Mouse (Mus musculus) large intestine, adult 2 months (tissue): ENCODE results near the gene Lingo3. TPM values are rescaled to one million over a fixed set of nuclear protein-coding genes. Genes with fewer than 3 reads are reported as not detected.
"Not testable (repeated sequence)": the region's sequence is repeated elsewhere in the genome, so short reads cannot be mapped to it uniquely, and the experiment has no call there.

Source experiments
- DNase-seq: peaks from one replicate; pipeline ENCODE4 v3.0.0-alpha.2; 2012; ENCODE audit warnings: low read depth, low spot score
- WGBS: fragments of 180-500 bp; shearing (Covaris S2); methylation state at CpG from one replicate; pipeline ENCODE4 v1.1.7; 2018; 5-methylcytosine and 5-hydroxymethylcytosine counted together
- polyA plus RNA-seq: library from polyadenylated mRNA; depleted of rRNA; stranded (reverse); fragments of >200 nt; gene quantifications from 2 replicates; pipeline ENCODE4 v1.2.3, GENCODE M21; 2012

Gene Lingo3
- polyA plus RNA-seq, 1 experiment = 0.05 TPM

DNA sequence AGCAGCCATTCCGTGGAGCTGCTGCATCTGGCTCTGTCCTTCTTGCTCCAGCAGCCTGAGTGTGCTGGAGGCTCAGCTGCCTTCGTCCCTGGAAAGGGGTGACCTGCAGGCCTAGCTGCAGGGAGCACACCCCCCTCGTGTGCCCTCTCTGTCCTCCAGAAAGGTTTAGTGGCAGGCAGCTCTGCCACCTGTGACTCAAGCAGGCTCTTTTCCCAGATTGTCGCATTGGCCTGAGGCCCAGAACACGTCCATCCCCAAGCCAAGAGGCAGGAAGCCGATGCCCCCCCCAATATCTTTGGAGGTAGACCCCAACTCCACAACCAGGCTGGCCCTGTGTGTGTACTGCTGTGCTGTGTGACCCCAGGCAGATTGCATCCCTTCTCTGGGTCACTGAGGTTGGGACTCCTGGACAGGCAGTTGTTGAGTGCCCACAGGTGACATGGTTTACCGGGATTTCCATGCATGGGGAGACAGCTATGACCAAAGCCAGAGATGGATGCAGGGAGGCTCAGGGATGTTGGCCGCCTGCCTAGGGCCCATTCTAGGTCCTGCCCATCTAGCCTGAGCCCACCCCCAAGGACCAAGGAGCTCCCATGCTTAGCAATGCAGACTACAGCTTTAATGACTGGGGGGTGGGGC lies 1.3 kb upstream of the Lingo3 start:
- WGBS = 75% methylated on average over 8 of the region's 8 CpGs
- DNase-seq = no peak

DNA sequence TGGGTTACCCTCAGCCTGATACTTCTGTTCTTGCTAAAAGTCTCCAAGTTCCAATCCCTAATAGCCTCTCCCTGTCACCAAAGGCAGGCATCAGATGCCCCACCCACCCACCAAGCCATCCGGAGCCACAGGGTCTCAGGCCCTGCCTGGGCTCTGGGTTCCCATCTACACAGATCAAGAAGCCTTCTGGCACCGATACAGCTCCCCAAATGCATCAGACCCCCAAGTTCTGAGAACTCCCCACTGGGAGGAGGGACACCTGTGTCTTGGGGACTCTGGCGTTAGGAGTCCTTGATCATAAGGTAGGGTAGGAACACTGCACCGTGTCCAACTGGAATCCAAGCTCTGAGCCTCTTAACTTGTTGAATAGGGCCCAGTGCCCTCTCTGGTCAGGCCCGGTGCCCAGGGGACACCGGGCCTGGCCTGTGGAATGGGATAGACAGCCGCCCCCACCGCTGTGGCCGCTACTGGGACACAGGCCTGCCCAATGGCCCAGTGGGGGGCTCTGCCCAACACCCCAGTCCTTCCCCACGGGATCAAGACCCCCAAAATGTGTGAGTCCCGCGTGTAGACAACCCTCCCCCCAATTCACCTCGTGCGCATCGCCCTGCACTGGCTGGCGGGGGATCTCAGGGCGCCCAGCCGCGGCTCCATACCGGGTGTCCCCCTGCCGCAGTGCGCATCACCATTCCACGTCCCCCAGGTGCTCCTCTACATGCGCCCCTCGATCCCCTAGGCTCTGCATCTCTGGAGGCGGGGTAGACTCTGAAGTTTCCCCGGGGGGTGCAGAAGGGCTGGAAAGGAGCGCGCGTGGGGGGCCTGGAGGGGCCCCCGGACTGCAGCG lies 530 bp downstream of the Lingo3 start:
- 11% methylated on average over 32 of the region's 32 CpGs for WGBS

DNA sequence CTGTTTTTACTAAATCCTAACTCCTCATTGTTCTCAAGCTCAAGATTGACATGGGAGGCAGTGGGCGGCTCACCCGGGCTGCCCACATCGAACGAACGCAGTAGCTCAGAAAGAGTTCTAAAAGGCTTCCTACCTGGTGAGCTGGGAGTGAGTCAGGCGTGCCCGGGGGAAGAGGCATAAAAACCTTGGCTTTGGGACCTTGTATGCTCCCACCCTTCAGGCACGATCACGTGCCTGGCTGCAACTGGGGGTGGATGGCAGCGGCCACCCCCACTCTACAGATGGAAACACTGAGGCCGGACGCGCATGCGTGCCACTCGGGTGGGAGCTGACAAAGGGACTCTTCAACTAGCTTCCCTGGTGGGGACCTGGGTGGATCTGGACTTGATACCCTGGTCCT lies 1.5 kb downstream of the Lingo3 start:
- 78% methylated on average over 15 of the region's 15 CpGs for WGBS
- DNase-seq = no peak

More for the DNA sequence above, 530 bp downstream of the Lingo3 start:
- DNase-seq = no peak

DNA sequence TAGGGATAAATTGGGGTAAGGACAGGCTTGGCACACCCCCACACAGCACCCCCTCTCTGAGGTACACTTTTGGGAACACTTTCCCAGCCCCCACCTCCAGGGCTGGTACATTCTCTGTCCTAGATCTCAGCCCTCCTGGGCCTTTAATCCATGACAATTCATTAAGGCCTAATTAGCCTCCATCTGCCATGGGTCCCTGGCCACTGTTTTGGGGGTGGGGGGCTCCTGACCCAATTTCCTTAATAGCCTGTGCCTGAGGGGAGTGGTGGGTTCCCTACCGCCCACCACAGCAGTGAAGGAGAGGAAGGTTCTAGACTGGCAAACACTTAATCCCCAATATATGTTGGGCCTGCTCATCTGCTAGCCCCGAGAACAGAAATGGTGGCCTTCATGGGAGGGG lies 2.2 kb downstream of the Lingo3 start:
- 82% methylated on average over 2 of the region's 2 CpGs for WGBS
- DNase-seq = no peak

DNA sequence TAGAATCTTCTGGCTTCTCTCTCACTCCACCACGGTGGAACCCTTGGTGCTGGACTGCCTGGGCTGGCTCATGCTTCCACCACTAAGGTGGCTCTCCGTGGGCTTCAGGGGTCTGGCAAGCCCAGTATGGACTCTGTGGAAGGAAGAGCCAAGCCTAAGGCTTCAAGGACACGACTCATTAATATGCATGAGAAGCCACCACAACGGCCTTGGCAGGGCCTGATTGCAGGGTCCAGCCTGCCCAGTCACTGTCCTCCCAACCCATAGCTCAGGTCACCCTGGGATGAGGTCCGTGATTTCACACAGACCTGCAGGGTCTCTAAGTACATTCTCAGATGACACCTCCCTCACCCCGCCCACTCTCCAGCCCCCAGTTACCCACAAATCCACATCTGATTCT lies 4.0 kb downstream of the Lingo3 start:
- whole genome bisulfite sequencing = 52% methylated on average over 6 of the region's 6 CpGs
- DNase-seq = no peak

DNA sequence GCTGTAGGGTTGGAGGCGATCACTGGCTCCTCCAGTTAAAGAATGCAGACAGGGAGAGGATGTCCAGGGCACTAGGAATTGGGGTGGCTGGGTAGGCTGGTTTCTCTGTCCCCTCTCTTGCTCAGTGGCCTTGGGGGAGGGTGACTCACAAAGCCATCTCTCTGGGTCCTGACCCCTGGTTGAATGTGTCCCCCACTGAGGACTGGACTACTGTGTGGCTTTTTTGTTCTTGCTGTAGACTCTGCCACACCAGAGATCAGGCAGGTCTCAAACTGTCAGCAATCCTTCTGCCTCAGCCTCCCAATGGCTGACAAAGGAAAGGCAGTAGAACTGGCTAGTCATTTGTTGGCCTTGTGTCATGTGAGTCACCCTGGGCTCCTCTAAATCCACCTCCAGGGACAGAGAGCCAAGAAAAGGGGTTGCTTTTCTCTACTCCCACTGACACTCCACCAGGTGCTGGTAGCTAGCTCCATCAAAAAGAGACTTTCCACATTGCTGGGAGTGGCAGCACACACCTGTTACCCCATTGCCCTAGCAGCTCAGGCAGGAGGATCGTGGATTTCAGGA lies 5.4 kb downstream of the Lingo3 start:
- 43% methylated on average over 2 of the region's 2 CpGs for WGBS

DNA sequence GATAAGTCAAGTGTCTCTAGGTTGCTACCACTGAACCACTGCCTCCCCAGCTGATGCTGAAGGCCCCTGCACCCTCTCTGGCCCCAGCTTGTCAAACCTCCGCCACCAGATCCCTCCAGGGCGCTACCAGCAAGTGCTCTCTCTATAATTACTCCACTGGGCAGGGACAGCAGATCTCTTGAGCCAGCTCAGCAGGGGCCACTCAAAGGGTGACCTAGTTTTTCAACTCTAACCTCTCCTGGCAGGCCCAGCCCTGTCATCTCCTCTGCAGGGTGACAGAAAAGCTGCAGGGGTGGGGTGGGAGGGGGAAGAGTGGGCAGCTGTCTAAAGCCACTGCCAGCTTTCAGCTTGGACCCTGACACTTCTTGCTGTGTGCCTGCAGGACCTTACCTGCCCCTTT lies 6.0 kb downstream of the Lingo3 start:
- no peak for DNase-seq
- 29% methylated on average over 2 of the region's 2 CpGs for WGBS

More for the DNA sequence above, 5.4 kb downstream of the Lingo3 start:
- no peak for DNase-seq

DNA sequence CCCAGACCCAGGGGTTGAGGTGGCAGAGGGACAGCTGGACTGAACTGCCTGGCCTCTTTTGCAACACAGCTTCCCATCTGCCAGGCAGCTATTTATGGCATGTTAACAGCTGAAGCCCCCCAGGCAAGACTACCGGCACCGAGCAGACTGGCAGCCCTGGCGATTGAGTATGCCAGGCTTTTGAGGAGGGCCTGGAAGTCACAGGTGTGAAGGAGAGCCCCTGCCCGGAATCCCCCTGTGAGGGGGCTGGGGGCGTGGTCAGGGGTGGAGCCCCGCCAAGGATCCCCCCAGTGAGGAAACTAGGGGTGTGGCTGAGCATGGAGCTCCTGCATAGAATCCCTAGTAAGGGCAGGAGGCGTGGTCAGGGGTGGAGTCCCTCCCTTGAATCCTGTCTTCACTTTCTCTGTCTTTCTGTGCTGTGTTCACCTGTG lies 6.9 kb downstream of the Lingo3 start:
- DNase-seq = no peak
- WGBS = 43% methylated on average over 7 of the region's 7 CpGs

DNA sequence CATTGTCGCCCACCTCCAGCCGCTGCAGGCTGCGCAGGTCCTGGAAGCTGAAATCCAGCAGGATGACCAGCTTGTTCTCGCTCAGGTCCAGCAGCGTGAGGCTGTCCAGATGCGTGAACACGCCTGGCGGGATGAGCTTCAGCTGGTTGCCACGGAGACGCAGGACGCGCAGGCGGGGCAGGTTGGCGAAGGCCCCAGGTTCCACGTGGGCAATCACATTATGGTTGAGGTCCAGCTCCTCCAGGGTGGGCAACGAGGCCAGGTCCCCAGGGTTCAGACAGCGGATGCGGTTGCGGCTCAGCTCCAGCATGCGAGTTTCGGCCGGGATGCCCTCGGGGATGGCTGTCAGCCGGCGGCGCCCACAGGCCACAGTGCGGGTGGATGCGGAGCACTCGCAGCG lies 8.2 kb downstream of the Lingo3 start:
- WGBS = 50% methylated on average over 30 of the region's 30 CpGs
- DNase-seq = no peak

DNA sequence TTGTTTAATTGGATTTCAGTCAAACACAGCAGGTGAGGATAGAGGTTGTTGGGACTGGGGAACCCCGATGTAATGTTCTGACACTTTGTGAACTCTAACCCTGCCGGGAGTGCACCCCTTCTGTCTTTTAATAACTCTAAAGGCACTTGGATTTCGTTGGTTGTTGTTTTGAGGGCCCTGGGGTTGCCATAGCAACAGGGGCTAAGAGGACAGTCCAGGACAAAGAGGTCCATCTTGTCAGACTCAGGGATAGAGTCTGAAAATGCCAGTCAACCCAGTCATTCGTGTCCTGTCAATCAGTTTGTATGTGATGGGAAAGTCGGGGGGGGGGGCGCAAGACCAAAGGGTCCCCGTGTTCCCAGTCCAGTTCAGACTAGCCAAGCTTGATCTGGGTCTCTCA lies 11.0 kb downstream of the Lingo3 start:
- WGBS = 58% methylated on average over 7 of the region's 7 CpGs
- DNase-seq = no peak

DNA sequence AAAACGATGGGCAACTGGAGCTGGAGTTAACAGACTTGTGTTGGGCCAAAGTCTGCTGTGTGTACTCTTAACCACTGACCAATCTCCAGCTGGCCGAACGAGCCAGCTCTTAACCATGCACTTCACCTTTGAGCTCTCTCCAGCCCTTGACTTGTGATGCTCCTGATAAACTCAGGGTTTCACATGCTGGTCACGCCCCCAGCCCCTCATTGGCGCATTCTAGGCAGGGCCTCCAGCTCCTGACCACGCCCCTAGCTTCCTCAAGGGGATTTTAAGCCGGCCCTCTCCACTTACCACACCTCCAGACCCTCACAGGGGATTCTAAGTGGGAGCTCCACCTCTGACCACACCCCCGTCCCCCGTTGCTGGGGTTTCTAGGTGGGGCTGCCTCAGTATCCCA lies 12.7 kb downstream of the Lingo3 start:
- no peak for DNase-seq
- 20% methylated on average over 9 of the region's 9 CpGs for WGBS

DNA sequence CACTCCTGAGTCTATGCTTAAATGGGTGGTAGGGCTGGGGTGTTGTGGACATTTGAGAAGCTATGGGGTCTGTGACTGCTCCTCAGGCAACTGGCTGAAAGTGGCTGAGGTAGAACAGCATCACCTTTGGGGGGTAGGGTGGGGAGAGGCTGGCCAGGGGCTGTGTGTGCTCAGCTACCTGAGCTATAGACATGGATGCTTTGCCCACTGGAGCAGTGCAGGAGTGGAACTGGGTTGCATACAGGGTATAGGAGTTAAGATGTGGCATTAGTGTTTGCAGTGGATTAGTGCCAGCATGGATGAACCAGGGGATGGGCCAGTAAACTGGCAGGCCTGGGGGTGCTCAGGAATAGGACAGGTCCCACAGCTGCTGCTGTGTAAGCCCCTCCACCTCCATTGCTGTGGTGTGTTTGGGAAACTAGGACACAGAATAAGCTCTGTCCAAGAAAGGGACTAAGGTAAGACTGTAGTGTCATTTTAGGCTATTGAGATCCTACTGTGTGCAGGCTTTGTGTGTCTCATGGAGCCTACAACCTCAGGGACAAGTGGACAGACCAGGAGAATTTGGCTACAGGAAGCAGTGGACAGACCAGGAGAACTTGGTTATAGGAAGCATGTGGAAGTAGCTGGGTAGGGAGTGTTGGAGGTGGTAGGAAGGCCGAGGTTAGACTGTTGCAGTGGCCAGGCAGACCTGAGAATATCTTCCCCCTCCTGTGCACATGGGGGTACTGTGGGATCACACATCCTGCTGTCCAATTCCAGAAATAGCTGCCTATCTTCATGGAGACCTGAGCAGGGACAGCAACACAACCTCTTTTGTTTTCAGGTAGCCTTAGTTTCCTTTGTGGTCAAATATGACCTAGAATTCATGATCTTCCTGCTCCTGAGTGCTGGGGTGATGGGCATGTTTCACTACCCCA lies 14.2 kb downstream of the Lingo3 start:
- 38% methylated on average over 1 of the region's 1 CpGs for WGBS
- no peak for DNase-seq

DNA sequence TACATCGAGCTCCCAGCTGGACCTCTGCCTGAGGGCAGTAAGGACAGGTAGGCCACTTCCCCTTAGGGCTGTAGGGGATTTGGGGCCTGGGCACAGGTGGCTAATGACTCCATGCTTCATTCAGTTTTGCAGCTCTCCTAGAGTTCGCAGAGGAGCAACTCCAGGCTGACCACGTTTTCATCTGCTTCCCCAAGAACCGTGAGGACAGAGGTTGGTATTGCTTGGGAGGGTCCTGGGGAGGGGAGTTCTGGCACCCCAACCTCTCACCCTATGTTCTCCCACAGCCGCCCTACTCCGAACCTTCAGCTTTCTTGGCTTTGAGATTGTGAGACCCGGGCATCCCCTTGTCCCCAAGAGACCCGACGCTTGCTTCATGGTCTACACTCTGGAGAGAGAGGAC lies 15.3 kb downstream of the Lingo3 start:
- not testable (repeated sequence) for DNase-seq
- WGBS = 48% methylated on average over 9 of the region's 9 CpGs

DNA sequence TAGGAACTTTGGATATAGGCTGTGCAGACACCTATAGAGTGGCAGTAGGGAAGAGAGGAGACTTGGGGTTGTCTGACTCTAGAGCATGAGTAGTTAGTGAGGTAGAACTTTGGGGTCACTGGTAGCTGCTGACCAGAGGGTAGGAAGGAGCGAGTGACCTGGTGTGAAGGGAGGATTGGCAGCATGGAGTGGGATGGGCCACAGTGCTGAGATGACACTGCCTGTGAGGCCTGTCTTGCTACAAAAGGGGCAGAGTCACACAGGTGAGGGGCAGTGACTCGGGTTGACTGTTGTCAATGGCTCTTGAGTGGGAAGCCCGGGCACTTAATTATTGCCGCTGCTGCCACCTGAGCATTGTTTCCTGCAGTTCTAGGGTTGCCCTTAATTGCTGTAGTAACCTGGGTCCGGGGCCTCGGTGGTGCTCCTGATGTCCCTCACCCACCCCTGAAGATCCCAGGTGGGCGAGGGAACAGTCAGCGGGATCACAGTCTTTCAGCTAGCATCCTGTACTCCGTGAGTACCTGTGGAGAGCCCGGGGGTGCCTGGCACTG lies 15.9 kb downstream of the Lingo3 start:
- no peak for DNase-seq

DNA sequence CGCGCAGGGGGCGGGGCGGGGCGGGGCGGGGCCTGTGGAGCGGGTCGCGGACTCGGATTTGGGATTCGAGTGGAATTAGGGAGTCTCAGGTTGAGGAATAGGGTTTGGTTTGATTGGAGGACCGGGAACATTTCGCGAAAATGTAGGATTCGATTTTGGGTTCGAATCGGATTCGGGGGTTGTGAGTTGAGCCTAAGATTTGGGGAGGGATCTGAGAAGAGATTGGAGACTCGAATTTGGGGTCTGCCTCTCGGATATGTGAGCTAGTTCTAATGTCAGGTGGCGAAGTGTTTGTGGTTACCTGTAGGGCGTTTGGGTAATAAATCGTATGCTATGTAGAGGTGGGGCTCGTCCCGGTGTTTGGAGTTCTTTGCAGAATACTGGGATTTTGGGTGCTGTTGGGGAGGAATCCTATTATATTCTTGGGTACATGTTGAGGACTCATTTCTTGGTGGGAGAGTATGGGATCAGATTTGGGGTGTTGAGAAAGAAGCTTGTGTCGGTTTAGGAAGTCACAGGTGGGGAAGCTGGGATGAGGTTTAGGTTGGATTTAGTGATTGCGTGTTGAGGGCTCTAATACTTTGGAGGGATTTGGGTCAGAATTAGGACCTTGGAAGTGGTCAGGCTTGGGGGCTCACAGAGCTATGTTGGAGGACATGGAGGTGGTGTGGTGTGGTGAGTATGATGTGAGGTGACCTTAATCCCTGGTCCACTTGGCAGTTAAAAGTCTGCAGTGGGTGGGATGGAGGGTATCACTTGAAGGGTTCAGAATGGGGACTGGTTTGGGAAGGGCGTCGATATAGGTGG lies 16.6 kb downstream of the Lingo3 start:
- WGBS = 2% methylated on average over 29 of the region's 29 CpGs
- DNase-seq = no peak

More for the DNA sequence above, 15.9 kb downstream of the Lingo3 start:
- 32% methylated on average over 10 of the region's 10 CpGs for WGBS

DNA sequence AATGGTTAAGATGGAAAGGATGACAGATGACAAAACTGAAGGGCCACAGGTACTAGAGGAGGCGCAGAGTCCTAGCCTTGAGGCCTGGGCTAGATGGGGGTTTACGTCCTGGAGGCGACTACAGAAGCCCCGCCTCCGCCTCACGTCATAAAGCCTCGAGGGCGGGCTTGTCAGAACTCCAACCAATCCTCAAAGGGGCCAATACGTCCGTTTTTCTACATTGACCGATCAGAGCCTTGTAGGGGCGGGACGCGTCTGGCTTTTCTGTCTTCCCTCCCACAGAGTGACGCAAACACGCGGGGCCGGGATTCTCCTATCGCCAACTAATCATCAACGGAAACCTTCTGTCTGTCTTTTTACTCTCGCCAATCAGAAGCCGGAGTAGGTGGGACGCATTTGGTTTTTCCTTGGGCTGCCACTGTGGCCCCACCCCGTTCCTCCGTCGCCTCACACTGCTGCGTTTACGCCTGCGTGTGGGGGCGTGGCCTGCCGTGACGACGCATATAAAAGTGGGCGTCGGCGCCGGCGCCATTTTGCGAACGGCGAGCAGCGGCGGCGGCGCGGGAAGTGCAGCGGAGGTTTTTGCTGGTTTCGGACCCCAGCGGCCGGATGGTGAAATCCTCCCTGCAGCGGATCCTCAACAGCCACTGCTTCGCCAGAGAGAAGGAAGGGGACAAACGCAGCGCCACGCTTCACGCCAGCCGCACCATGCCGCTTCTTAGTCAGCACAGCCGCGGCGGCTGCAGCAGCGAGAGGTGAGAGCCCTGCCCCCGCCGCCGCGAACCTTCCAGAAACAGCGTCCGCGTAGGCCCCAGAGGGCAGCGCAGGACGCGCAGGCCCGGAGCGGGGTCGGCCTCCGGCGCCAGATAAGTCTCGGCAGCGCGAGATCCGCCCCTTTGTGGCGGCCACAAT lies 17.4 kb downstream of the Lingo3 start, which contains the start of gene Oaz1:
Oaz1 (plus strand) TSS at position 506 of the 912 bp plus-strand sequence.
- WGBS = under 1% methylated on average over 73 of the region's 82 CpGs
- peak; percentile 100 for DNase-seq

DNA sequence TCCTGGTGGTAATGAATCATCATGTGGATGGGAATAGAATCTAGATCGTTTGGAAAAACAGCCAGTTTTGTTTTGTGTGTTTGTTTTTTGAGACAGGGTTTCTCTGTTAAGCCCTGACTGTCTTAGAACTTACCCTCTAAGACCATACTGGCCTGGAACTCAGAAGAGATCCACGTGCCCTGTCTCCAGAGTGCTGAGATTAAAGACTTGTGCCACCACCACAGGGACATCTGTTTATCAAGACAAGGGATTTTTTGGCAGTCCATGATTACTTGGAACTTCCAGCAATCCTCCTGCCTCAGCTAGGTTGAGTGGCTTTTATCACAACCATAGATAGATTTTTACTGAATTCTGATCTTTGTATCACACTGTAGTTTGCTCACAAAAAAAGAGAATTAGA lies 19.0 kb downstream of the Lingo3 start:
- whole genome bisulfite sequencing = 55% methylated on average over 2 of the region's 2 CpGs
- DNase-seq = no peak
